Mouse (Mus musculus) stomach, postnatal 0 days (tissue): ENCODE data around the gene Pik3ip1.

Source experiments
- CTCF ChIP-seq: IDR thresholded peaks from 2 replicates; pipeline ENCODE4 v1.5.1; 2016; ENCODE audit warnings: antibody characterized with exemption, low read depth, mild to moderate bottlenecking, moderate library complexity
- EP300 ChIP-seq: optimal IDR thresholded peaks from 2 replicates; pipeline ENCODE3; 2016; ENCODE audit warnings: antibody characterized with exemption

- TF ChIP-seq CTCF = no peak
- TF ChIP-seq EP300 = no peak
These were observed 42.3 kb upstream of the Pik3ip1 start for GRCm38 (mm10) chr11:3287921-3288320.
